Mouse (Mus musculus): ENCODE measurements around the gene Ryr1. TPM values are rescaled to one million over a fixed set of nuclear protein-coding genes. Genes with fewer than 3 reads are reported as not detected.

Ryr1 gene
- total RNA-seq, 2 experiments from 2014 or later: under 0.01 TPM; not detected in 1

- no peak for ATAC-seq (replicated peaks; ENCODE audit: low FRiP score, poor library complexity, severe bottlenecking)
These were observed 117.5 kb downstream of the Ryr1 start for GRCm38 (mm10) chr7:29007224-29008101.

GRCm38 (mm10) chr7:29000651-29001605 is 124.1 kb downstream of the Ryr1 start:
- peak; percentile 67 for ATAC-seq (replicated peaks; ENCODE audit: low FRiP score, poor library complexity, severe bottlenecking)

- ATAC-seq (replicated peaks; ENCODE audit: low FRiP score, poor library complexity, severe bottlenecking): no peak
These were observed 131.6 kb downstream of the Ryr1 start for GRCm38 (mm10) chr7:28993402-28993801.

GRCm38 (mm10) chr7:28992997-28993396 is 132.0 kb downstream of the Ryr1 start:
- no peak for ATAC-seq (replicated peaks; ENCODE audit: low FRiP score, poor library complexity, severe bottlenecking)

- no peak for ATAC-seq (replicated peaks; ENCODE audit: low FRiP score, poor library complexity, severe bottlenecking)
These were observed 133.4 kb downstream of the Ryr1 start for GRCm38 (mm10) chr7:28991616-28992015.

GRCm38 (mm10) chr7:28990766-28991273 is 134.2 kb downstream of the Ryr1 start:
- ATAC-seq (replicated peaks; ENCODE audit: low FRiP score, poor library complexity, severe bottlenecking): no peak

GRCm38 (mm10) chr7:28985207-28985606 is 139.8 kb downstream of the Ryr1 start:
- ATAC-seq (replicated peaks; ENCODE audit: low FRiP score, poor library complexity, severe bottlenecking): no peak

GRCm38 (mm10) chr7:28984452-28984851 is 140.5 kb downstream of the Ryr1 start:
- ATAC-seq (replicated peaks; ENCODE audit: low FRiP score, poor library complexity, severe bottlenecking): no peak

GRCm38 (mm10) chr7:28983849-28984248 is 141.1 kb downstream of the Ryr1 start:
- no peak for ATAC-seq (replicated peaks; ENCODE audit: low FRiP score, poor library complexity, severe bottlenecking)

- no peak for ATAC-seq (replicated peaks; ENCODE audit: low FRiP score, poor library complexity, severe bottlenecking)
These were observed 141.8 kb downstream of the Ryr1 start for GRCm38 (mm10) chr7:28983141-28983564.

- peak; percentile 46 for ATAC-seq (replicated peaks; ENCODE audit: low FRiP score, poor library complexity, severe bottlenecking)
These were observed 142.5 kb downstream of the Ryr1 start for GRCm38 (mm10) chr7:28982274-28983013.

- peak; percentile 89 for ATAC-seq (replicated peaks; ENCODE audit: low FRiP score, poor library complexity, severe bottlenecking)
These were observed 143.2 kb downstream of the Ryr1 start, which contains the start of the genes Eif3k and Map4k1 for GRCm38 (mm10) chr7:28981651-28982273. Gene Eif3k, minus strand, starts transcription at chr7:28981864. Gene Map4k1, plus strand, starts transcription at chr7:28982050.

- ATAC-seq (replicated peaks; ENCODE audit: low FRiP score, poor library complexity, severe bottlenecking): no peak
These were observed 147.4 kb downstream of the Ryr1 start for GRCm38 (mm10) chr7:28977556-28977955.

GRCm38 (mm10) chr7:28973025-28973424 is 152.0 kb downstream of the Ryr1 start:
- ATAC-seq (replicated peaks; ENCODE audit: low FRiP score, poor library complexity, severe bottlenecking): 0 out of 2 replicates have a peak, but pooled peaks have one; percentile 1

- ATAC-seq (replicated peaks; ENCODE audit: low FRiP score, poor library complexity, severe bottlenecking): peak; percentile 66
These were observed 152.4 kb downstream of the Ryr1 start for GRCm38 (mm10) chr7:28972542-28972985.

- ATAC-seq (replicated peaks; ENCODE audit: low FRiP score, poor library complexity, severe bottlenecking): no peak
These were observed 153.2 kb downstream of the Ryr1 start for GRCm38 (mm10) chr7:28971770-28972269.

GRCm38 (mm10) chr7:28971029-28971428 is 153.9 kb downstream of the Ryr1 start:
- no peak for ATAC-seq (replicated peaks; ENCODE audit: low FRiP score, poor library complexity, severe bottlenecking)

- no peak for ATAC-seq (replicated peaks; ENCODE audit: low FRiP score, poor library complexity, severe bottlenecking)
These were observed 155.1 kb downstream of the Ryr1 start for GRCm38 (mm10) chr7:28969672-28970394.

Measured in erythroid progenitor cell, adult 5-6 weeks (primary cell).